In genomic region chr9:32096541-32096940, GRCm38 (mm10) we compare ENCODE assay signal across 13 mouse cellular contexts. TPM values are rescaled to one million over a fixed set of nuclear protein-coding genes. Genes with fewer than 3 reads are reported as not detected.
DNase-seq lines count a peak whose midpoint lies in the region; ATAC-seq and TF ChIP-seq lines count a peak whose summit lies in the region.
"Had no signal": no experiment of that assay in that cellular context is flagged by ENCODE, and none has a peak within 500 bp of the region (broad histone marks: within the 10 kb centered on the region; RNA-seq: fewer than 3 reads in every experiment).

No protein-coding gene starts in this region.

- H3K27me3 ChIP-seq in embryonic facial prominence, embryonic 14.5 days (replicated peaks; ENCODE audit: control insufficient read depth, insufficient read depth, low read length) = no peaks in the 10 kb centered on the region
- no peaks in the 10 kb centered on the region for H3K27me3 ChIP-seq in embryonic facial prominence, embryonic 10.5 days (replicated peaks; ENCODE audit: low read depth, poor library complexity, severe bottlenecking)
- no peaks in the 10 kb centered on the region for H3K27me3 ChIP-seq in intestine, embryonic 14.5 days (replicated peaks; ENCODE audit: control insufficient read depth, insufficient read depth, low read length)
- no peaks in the 10 kb centered on the region for H3K27me3 ChIP-seq in intestine, postnatal 0 days (replicated peaks; ENCODE audit: control insufficient read depth, insufficient read depth, low read length)
- no peaks in the 10 kb centered on the region for H3K27me3 ChIP-seq in testis, adult 2 months (ENCODE audit: control insufficient read depth, insufficient read depth, low read length)

- no peak overlapping the region for H3K4me3 ChIP-seq in embryonic facial prominence, embryonic 14.5 days (ENCODE audit: low read depth, low read length)
- H3K4me3 ChIP-seq in embryonic facial prominence, embryonic 10.5 days = no peak overlapping the region
- H3K4me3 ChIP-seq in intestine, embryonic 14.5 days (ENCODE audit: low read depth, low read length) = no peak overlapping the region
- H3K4me3 ChIP-seq in intestine, postnatal 0 days (ENCODE audit: low read depth, low read length) = no peak overlapping the region
- H3K4me3 ChIP-seq in testis, adult 2 months (ENCODE audit: control insufficient read depth, low read depth, low read length) = no peak overlapping the region
- H3K4me3 ChIP-seq: myocyte had no signal

- no peak for TF ChIP-seq POLR2A in testis, adult 2 months (IDR thresholded peaks at IDR 0.05; ENCODE audit: control insufficient read depth, low read depth, low read length)

- no peak for ATAC-seq in embryonic facial prominence, embryonic 14.5 days (ENCODE audit: low read depth)
- no peak for ATAC-seq in intestine, embryonic 14.5 days (replicated peaks; ENCODE audit: low FRiP score, low TSS enrichment, low read depth)
- ATAC-seq in intestine, postnatal 0 days = no peak
- ATAC-seq: lung, postnatal 0 days had no signal

- no peaks in the 10 kb centered on the region for H3K36me3 ChIP-seq in embryonic facial prominence, embryonic 14.5 days (ENCODE audit: control insufficient read depth, insufficient read depth, low read length)
- H3K36me3 ChIP-seq in embryonic facial prominence, embryonic 10.5 days (replicated peaks) = no peaks in the 10 kb centered on the region
- H3K36me3 ChIP-seq in intestine, embryonic 14.5 days (ENCODE audit: control insufficient read depth, insufficient read depth, low read length) = no peaks in the 10 kb centered on the region
- H3K36me3 ChIP-seq in intestine, postnatal 0 days (ENCODE audit: control insufficient read depth, insufficient read depth) = no peaks in the 10 kb centered on the region
- no peaks in the 10 kb centered on the region for H3K36me3 ChIP-seq in testis, adult 2 months (ENCODE audit: control insufficient read depth, insufficient read depth, low read length)

- H3K9ac ChIP-seq in embryonic facial prominence, embryonic 14.5 days (ENCODE audit: low read depth, low read length) = no peak overlapping the region
- H3K9ac ChIP-seq in intestine, embryonic 14.5 days (ENCODE audit: low read length) = no peak overlapping the region
- no peak overlapping the region for H3K9ac ChIP-seq in intestine, postnatal 0 days (ENCODE audit: low read depth, low read length)

- WGBS in embryonic facial prominence, embryonic 14.5 days = 60% methylated on average over 7 of the region's 7 CpGs
- 73% methylated on average over 7 of the region's 7 CpGs for WGBS in embryonic facial prominence, embryonic 10.5 days
- WGBS in intestine, embryonic 14.5 days = 62% methylated on average over 7 of the region's 7 CpGs
- WGBS in intestine, postnatal 0 days = 46% methylated on average over 7 of the region's 7 CpGs

- H3K27ac ChIP-seq in embryonic facial prominence, embryonic 14.5 days (replicated peaks; ENCODE audit: low read depth, low read length) = 0 out of 2 replicates have a peak overlapping the region, but pooled peaks have one; percentile 3
- H3K27ac ChIP-seq in embryonic facial prominence, embryonic 10.5 days (replicated peaks) = no peak overlapping the region
- 0 out of 2 replicates have a peak overlapping the region, but pooled peaks have one; percentile 1 for H3K27ac ChIP-seq in intestine, embryonic 14.5 days (ENCODE audit: low read depth)
- H3K27ac ChIP-seq in intestine, postnatal 0 days (ENCODE audit: low read depth, low read length) = no peak overlapping the region
- peak overlapping the region; percentile 34 for H3K27ac ChIP-seq in testis, adult 2 months (ENCODE audit: control insufficient read depth, insufficient read depth, low read depth, low read length)

- no peak overlapping the region for H3K4me2 ChIP-seq in embryonic facial prominence, embryonic 14.5 days (ENCODE audit: low read depth, low read length)
- H3K4me2 ChIP-seq in intestine, embryonic 14.5 days (ENCODE audit: low read length) = no peak overlapping the region
- H3K4me2 ChIP-seq in intestine, postnatal 0 days (replicated peaks; ENCODE audit: low read depth) = no peak overlapping the region

- TF ChIP-seq CTCF in intestine, postnatal 0 days (IDR thresholded peaks at IDR 0.05; ENCODE audit: low read depth) = no peak
- no peak for TF ChIP-seq CTCF in testis, adult 2 months (IDR thresholded peaks at IDR 0.05; ENCODE audit: control insufficient read depth, insufficient read depth, insufficient replicate concordance, low read depth, low read length)

- H3K4me1 ChIP-seq in embryonic facial prominence, embryonic 14.5 days (ENCODE audit: control insufficient read depth, insufficient read depth, low read length) = peaks cover 22% of the 10 kb centered on the region
- H3K4me1 ChIP-seq in embryonic facial prominence, embryonic 10.5 days = peaks cover 35% of the 10 kb centered on the region
- H3K4me1 ChIP-seq in intestine, embryonic 14.5 days (replicated peaks; ENCODE audit: control insufficient read depth, insufficient read depth, low read length) = peaks cover 17% of the 10 kb centered on the region
- no peaks in the 10 kb centered on the region for H3K4me1 ChIP-seq in intestine, postnatal 0 days (replicated peaks; ENCODE audit: control insufficient read depth, insufficient read depth, low read length)
- H3K4me1 ChIP-seq in testis, adult 2 months (ENCODE audit: control insufficient read depth, insufficient read depth, low read length) = no peaks in the 10 kb centered on the region

- H3K9me3 ChIP-seq in embryonic facial prominence, embryonic 14.5 days (ENCODE audit: control insufficient read depth, low read length) = no peaks in the 10 kb centered on the region
- H3K9me3 ChIP-seq in embryonic facial prominence, embryonic 10.5 days = no peaks in the 10 kb centered on the region
- no peaks in the 10 kb centered on the region for H3K9me3 ChIP-seq in intestine, embryonic 14.5 days (ENCODE audit: control insufficient read depth, low read length)
- H3K9me3 ChIP-seq in intestine, postnatal 0 days (ENCODE audit: control insufficient read depth) = no peaks in the 10 kb centered on the region

- peak; percentile 43 for DNase-seq in embryonic facial prominence, embryonic 14.5 days (ENCODE audit: low spot score)
- no peak for DNase-seq in embryonic facial prominence, embryonic 10.5 days (ENCODE audit: low spot score)
- no peak for DNase-seq in intestine, embryonic 14.5 days (ENCODE audit: low spot score)
- DNase-seq in testis, postnatal 14 days (ENCODE audit: low spot score) = no peak
- DNase-seq in cerebellum, adult 11-12 months = no peak
- no peak for DNase-seq in urinary bladder, postnatal 25 days (ENCODE audit: low spot score)
- DNase-seq: cerebellum, adult 9-10 months; embryo, embryonic 11 days; right cerebral cortex, postnatal 4 days had no signal

RNA-seq across cellular contexts. Expression of gene Arhgap32, which starts 19.4 kb away (rescaled TPM):
- polyA plus RNA-seq in embryonic facial prominence, embryonic 14.5 days (2014; fragmentation: Nextera tagmentation; extraction: Ambion mirVana) = 10.9 and 11.5 TPM in 2 replicates
- polyA plus RNA-seq in embryonic facial prominence, embryonic 10.5 days (2016; fragmentation: Nextera tagmentation; extraction: Ambion mirVana) = 3.6 and 4.0 TPM in 2 replicates
- 10.6 and 10.8 TPM in 2 replicates for polyA plus RNA-seq in intestine, embryonic 14.5 days (2014; fragmentation: Nextera tagmentation; extraction: Ambion mirVana)
- polyA plus RNA-seq in intestine, postnatal 0 days (2015; fragmentation: Nextera tagmentation; extraction: Ambion mirVana) = 17.2 and 18.1 TPM in 2 replicates
- polyA plus RNA-seq in testis, adult 2 months (2012; rRNA removed) = 2.7 and 4.2 TPM in 2 replicates

Comparison
In these comparisons a context has a peak if more than half of its experiments do, and no peak if none do; other contexts are left out.
1. H3K27ac ChIP-seq: peak in embryonic facial prominence, embryonic 14.5 days (single experiment), intestine, embryonic 14.5 days (single experiment) and testis, adult 2 months (single experiment); none in embryonic facial prominence, embryonic 10.5 days (single experiment) and intestine, postnatal 0 days (single experiment).